Mouse (Mus musculus) right cerebral cortex, postnatal 36 days (tissue): ENCODE measurements around the gene Ppm1h.
"Not testable (repeated sequence)": the region's sequence is repeated elsewhere in the genome, so short reads cannot be mapped to it uniquely, and the experiment has no call there.

ENCODE experiments used
- DNase-seq, 2 experiments: peaks; one replicate each; pipeline ENCODE4 v3.0.0; 2022; ENCODE audit warnings: low spot score in 2 of 2, mixed read lengths in 1 of 2

Gene Ppm1h

GRCm38 (mm10) chr10:122891461-122891860, 212.9 kb downstream of the Ppm1h start:
- no peak for DNase-seq

- DNase-seq: no peak
Observed at GRCm38 (mm10) chr10:122894555-122895069, 216.1 kb downstream of the Ppm1h start.

- DNase-seq: no peak
Observed at GRCm38 (mm10) chr10:122895121-122895770, 216.7 kb downstream of the Ppm1h start.

DNA sequence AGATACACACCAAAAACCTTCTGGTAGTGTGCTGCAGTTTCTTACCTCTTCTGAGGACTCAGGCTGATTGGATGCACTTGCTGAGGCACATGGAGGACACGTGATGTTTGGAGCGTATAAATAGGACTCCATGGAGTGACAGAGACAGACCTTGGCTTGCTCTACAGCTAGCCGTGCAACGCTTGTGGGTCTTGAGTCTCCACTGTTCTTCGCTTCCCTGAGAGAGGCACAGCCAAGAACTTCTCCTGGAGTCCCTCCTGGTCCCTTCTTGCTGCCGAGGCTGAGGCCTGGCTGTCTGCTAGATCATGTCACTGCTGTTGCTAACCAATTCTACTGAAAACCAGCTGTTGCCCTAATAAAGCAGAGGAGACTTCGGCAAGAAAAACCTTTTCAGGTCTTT, 221.4 kb downstream of the Ppm1h start:
- no peak for DNase-seq

DNA sequence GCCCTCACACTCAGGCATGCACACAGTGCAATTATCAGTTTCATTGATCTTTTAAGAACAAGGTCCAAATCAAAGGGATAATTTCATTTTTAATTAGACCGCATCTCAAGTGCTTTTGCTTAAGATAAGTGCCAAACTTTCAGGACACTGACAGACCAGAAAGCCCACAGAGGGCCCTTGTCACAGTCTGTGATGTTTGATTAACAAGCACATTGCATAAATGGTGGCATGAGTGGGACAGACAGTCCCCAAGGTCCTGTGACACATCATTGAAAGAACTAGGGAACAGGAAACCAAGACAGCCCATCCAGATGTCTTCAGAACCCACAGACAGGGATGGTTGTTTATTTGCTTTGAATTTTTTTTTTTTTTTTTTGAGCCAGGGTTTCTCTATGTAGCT, 221.9 kb downstream of the Ppm1h start:
- no peak for DNase-seq

DNA sequence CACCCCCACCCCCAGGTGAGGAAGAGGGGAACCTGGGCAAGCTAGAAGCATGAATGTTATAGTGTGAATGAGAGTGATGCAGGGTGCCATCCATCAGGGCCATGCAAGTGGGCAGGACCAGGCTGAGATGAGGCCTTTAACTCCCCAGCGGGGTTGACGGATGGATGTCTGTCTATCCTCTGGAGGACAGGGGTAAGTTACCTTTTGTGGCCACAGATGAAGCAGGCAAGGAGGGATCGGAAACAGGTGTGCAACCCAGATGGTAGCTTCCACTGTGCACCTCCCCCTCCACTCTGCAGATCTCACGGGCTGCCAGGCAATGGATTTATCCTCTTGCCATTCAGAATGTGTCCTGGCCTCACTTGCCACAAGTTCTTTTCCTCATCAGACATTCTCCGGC, 222.8 kb downstream of the Ppm1h start:
- no peak for DNase-seq

GRCm38 (mm10) chr10:122909406-122910032, 231.0 kb downstream of the Ppm1h start:
- no peak for DNase-seq

- no peak for DNase-seq
Observed at GRCm38 (mm10) chr10:122910798-122911225, 232.2 kb downstream of the Ppm1h start.

GRCm38 (mm10) chr10:122911668-122912067, 233.1 kb downstream of the Ppm1h start:
- no peak for DNase-seq

DNA sequence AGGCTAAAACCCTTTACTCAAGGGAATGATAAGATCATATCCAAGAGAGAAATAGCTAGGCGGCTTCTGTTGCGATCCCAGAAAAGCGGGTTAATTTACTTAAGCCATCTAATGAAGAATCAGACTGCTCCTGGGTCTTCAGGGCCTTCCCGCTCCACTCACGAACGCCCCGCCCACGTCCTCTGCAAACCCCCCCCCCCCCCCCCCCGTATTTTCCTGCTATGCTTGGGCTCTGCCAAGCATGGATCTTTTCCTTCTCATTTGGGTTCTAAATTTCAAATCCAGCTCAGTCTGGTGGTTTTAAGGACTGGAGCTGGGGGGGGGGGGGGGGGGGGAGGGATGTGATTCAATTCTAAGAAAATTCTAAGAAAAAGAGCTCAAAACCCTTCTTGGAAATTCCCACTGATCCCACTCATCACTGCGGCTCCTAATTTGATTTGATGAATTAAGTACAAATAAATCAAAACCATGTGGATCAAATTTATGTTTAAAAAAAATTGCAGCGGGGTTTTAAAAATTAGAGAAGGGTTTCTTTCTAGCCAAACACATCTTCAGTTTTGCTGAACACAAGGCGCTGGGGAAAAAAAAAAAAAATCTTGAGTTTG, 233.6 kb downstream of the Ppm1h start:
- DNase-seq: no peak

- peak; percentile 70 to 78 for DNase-seq
Observed at GRCm38 (mm10) chr10:122912701-122913368, 234.3 kb downstream of the Ppm1h start.

DNA sequence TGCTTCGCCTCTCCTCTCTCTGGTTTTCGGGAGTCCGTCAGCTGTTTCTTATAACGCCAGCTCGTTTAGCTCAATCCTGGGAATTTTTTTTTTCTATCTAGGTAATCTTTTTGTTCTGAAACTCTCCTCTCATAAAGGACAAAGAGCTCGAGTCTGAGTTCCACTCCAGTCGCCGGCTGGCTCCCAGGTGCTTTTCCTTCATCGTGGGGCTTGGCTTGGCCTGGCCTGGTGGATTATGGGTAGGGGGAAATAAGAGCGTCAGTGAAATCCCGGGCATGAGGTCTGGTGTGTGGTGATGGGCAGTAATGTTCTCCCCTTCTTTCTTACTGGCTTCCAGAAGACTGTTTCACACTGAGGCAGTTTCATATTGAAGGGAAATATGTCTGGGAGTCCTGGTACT, 234.8 kb downstream of the Ppm1h start:
- DNase-seq: no peak

- DNase-seq: no peak
Observed at GRCm38 (mm10) chr10:122915905-122916304, 237.3 kb downstream of the Ppm1h start.

GRCm38 (mm10) chr10:122917648-122918324, 239.2 kb downstream of the Ppm1h start:
- no peak for DNase-seq

DNA sequence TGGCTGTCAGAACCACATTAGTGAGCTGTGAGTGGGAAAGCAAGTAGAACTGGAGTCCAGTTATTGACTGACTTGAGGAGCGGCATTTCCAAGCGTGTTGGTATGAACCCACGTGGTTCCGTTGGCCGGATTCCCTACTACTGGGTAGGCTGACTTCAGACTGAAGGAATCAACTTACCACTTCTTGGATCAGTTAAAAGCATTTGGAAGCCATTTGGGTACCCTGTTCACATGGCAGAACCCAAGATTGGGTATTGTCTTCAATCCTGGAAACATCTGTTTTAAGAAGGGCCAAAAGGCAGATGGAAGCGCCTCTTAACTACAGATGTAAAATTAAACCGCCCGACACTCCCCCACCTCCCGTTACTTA, 239.7 kb downstream of the Ppm1h start:
- DNase-seq: no peak

GRCm38 (mm10) chr10:122918754-122919153, 240.2 kb downstream of the Ppm1h start:
- no peak for DNase-seq

DNA sequence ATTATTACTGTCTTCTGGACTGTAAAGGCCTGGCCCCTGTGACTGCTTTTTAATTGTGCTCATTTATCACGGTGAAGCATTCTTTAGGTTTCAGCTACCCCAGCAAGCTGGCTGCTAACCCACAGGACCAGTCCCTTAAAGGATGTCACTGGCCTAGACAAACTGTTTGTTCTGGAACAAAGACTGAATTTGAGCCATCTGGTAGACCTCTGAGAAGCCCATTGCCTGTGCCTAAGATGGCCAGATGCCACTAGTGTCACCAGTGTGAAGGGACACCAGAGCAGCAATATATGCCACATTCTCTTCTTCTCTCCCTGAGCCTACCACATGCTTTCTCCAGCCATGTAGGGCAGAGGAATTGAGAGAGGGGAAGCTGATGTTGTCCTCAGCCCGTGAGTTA, 240.9 kb downstream of the Ppm1h start:
- DNase-seq: no peak

- no peak for DNase-seq
Observed at GRCm38 (mm10) chr10:122920218-122920795, 241.7 kb downstream of the Ppm1h start.

DNA sequence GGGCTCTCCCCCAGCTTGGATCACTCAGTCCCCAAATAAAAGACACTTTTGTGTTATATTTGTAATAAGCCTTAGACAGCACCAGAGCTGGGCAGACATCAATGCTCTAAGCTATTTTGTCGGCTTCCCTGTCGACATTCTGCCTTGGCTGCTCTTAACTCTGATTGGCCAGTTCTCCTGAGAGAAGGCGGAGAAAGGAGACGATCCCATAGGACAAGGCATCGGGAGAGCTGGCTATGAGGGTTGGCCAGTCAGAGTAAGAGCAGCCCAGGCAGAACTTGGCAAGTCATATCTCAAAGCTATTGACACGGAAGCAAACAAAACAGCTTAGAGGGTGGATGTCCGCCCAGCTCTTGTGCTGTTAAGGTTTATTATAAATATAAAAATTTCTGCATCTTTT, 243.7 kb downstream of the Ppm1h start:
- no peak for DNase-seq

GRCm38 (mm10) chr10:122924571-122924970, 246.0 kb downstream of the Ppm1h start:
- DNase-seq: not testable (repeated sequence)

DNA sequence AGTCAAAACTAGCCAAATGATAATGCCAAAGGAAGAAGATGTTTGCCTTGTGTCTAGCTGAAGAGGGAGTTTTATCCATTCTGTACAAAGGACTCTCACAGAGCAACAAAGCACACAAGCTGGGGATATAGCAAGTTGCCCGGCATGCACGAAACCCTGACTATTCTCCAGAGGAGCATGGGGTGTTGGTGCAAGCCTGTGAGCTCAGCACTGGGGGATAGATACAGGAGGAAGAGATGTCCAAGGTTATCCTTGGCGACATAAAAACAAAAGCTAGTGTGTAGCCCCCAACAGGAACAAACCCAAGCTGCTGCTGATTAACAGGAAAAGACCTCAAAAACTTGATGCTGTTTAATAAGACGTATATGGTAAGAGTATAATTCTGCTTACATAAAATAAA, 247.7 kb downstream of the Ppm1h start:
- DNase-seq: no peak

DNA sequence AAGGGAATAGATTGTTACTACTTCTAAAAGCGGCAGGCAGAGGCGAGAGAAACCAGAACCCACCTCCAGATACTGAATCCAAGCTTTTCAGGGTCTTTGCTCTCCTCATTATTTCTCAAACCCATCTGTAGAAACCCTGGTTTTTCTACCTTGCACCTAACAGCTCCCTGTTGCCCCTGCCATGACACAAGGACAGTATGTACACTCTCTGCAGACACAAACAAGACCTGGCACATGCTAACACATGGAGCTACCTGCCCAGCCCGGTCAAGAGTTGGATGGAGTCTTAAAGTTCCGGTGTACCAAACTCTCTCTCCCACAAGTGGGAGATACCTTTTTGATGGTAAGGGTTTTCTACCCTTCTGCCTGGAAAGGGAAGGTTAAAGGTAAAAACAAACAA, 252.0 kb downstream of the Ppm1h start:
- no peak for DNase-seq
